Mouse (Mus musculus) gastrocnemius, adult 8-10 months (tissue): ENCODE results near the gene Ap1m2. TPM values are rescaled to one million over a fixed set of nuclear protein-coding genes. Genes with fewer than 3 reads are reported as not detected.
"Not testable (repeated sequence)": the region's sequence is repeated elsewhere in the genome, so short reads cannot be mapped to it uniquely, and the experiment has no call there.

ENCODE experiments used
- DNase-seq, 2 experiments: peaks; one replicate each; pipeline ENCODE4 v3.0.0; 2022; ENCODE audit warnings: low spot score in 2 of 2
- total RNA-seq, 4 experiments: library from RNA; stranded (reverse); gene quantifications; 2 replicates each; pipeline ENCODE4 v1.2.4; 2022

Gene Ap1m2
- total RNA-seq, 4 experiments from 2014 or later = not detected

DNA sequence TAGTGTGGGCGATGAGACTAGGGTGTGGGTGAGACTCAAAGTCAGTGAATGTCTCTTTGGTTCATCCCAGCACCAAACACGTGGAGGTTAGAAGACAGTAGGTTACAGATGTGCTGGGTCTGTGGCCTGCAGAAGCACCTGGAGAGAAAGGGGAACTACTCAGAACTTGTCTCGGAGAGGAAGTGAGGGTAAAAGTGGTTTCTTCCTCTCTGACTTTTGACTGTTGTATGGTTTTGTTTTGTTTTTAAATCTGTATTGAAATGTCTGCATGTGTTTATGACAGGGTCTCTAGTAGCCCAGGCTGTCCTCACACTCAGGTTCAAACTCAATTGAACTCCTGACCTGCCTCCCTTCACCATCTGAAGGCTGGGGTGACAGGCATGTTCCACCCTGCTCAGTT is 15.9 kb upstream of the Ap1m2 start:
- DNase-seq = no peak

DNA sequence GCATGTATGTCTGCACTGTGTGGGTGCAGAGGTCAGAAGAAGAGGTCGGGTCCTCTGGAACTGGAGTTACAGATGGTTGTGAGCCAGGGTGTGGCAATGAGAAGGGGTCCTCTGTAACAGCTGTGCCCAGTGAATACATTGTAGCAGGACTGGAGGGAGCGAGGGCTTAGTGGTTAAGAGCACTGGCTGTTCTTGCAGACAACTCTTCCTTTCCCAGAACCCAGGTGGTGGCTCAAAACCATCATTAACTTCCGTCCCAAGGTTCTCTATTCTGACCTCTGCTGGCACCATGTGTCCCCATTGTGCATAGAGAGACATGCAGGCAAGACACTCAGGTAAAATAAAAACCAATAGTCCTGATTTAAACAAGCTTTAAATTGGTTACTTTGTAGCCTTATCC is 15.4 kb upstream of the Ap1m2 start:
- no peak for DNase-seq

DNA sequence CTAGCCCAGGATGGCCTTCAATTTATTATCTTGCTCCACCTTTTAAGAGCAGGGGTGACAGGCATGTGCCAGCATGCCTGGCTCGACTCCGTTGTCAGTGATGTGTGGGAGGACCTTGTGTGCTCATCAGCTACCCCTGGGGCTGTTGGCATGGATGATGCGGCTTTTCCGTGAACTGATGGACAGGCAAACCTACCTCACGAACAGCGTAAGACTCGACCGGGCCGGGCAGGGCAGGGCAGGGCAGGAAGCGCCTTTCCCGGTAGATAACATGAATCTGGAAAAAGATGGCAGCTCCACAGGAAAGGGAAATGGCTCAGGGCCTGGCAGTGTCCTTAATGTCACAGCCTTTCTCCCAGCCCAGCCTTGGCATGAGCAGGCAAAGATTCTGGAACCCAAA is 12.1 kb upstream of the Ap1m2 start:
- no peak for DNase-seq

DNA sequence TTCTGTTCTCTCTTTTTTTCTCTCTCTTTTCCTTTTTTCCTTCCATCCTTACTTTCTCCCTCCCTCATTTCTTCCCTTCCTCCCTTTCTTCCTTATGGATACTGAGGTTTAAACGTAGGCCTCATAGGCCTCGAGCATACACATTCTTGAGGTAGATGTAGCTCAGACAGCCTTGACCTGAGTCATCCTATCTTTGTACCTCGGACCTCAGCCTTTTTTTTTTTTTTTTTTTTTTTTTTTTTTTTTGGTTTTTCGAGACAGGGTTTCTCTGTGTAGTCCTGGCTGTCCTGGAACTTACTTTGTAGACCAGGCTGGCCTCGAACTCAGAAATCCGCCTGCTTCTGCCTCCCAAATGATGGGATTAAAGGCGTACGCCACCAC is 10.8 kb upstream of the Ap1m2 start:
- not testable (repeated sequence) for DNase-seq

DNA sequence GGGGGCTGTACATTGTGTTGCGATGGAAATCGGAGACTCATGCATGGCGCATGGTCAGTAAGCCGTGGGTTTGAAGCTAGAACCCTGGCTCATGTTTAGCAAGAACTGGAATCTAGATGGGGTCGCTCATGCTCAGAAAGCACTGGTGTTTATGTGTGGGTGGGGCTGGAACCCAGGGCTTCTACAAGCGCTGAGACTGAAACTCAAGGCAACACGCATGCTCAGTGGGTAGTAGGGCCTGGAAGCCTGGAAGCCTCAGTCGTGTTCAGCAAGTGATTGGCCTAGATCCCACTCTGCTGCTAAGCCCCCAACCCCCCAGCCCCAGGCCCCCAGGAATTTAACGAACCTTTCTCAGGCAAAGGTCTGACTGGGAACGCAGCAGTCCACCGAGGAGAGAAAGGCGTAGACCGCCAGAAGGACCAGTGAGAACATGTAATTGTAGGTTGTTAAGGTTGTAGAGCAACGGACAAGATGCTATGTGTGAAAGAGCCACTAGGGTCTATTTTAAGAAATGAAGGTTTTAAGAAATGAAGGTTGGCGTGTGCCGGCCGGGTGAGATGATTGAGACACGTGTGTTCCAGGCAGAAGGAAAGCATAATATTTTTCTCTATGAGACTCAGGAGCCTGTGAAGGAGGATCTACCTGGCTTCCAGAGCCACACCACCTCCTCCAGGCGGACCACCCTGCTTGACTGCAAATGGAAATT is 10.2 kb upstream of the Ap1m2 start:
- no peak for DNase-seq

DNA sequence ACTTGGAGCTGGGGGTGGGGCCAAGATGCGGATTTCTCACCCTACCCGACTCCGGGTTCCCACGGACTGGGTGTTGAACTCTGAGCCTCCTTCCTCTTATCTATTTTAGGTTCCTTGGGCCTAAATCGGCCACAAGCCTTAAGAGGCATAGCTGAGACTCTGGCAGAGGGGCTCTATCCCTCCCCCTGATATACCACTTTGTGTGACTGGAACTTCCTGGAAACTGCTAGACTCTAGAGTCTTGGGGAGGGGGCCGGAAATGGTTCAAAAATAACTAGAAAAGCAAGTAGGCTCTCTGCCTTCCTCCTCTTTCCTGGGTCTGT is 9.3 kb upstream of the Ap1m2 start:
- no peak for DNase-seq

DNA sequence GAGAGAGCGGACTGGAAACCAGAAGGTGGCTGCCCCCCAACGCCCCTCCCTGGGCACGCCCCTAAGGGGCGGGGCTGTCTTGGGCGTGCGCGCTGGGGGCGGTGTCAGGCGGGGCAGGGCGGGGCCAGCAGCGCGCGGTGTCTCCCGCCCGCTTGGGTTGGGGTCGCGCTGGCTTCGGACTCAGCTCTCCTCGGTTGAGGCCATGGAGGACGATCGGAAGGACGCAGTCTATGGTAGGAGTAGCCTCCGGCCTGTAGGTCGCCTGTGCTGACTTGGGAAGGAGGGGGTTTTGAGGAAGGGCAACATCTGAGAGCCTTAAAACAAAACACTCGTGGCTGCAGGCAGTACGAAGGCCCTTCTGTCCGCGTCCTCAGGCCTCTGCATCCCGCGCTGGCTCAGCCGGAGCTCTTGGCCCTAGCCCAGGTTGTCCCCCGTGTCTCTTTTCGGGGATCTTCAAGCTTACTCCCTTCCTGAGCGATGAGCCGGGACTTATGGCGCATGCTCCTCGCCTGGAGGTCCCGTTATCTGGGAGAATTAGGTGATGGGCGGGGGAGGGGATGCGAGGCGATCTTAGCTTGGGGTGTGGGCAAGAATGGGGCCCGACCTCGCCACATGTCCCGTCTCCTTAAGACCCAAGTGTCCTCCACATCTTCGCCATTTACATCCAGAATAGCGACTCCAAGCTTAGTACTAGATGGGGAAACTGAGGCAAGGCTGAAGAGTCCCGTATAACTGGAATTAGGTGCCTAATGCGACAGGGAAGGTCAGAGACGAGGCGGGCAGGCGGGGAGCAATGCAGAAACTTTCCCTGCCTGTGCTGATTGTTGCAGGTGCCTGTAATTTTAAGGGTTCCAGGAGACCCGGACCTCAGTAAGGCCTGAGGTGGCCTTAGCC is 8.7 kb upstream of the Ap1m2 start, which contains the start of gene Slc44a2:
TSS of gene Slc44a2 (plus strand) at position 80 of the 894 bp plus-strand sequence.
- peak; percentile 75 to 76 for DNase-seq

DNA sequence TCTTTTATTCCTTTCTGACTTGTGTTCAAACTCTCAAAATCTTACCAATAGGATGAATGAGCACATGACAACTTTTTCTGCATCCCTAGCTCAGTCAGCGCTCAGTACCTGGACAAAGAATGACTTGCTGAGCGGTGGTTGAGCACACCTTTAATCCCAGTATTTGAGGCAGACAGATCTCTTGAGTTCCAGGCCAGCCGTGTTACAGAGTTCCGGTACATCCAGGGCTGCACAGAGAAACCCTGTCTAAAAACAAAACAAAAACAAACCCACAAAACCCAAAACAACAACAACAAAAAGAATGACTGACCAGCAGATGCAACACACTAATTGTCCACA is 8.1 kb upstream of the Ap1m2 start:
- no peak for DNase-seq

DNA sequence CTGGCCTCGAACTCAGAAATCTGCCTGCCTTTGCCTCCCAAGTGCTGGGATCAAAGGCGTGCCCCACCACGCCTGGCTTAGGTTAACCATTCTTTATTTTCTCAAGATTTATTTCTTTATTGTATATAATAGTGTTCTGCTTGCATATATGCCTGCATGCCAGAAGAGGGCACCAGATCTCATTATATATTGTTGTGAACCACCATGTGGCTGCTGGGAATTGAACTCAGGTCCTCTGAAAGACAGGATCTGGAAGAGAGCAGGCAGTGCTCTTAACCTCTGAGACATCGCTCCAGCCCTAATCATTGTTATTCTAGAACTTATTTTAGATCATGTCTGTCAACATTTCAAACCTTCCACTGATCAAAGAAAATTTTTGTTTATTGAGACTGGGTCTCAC is 7.4 kb upstream of the Ap1m2 start:
- no peak for DNase-seq

DNA sequence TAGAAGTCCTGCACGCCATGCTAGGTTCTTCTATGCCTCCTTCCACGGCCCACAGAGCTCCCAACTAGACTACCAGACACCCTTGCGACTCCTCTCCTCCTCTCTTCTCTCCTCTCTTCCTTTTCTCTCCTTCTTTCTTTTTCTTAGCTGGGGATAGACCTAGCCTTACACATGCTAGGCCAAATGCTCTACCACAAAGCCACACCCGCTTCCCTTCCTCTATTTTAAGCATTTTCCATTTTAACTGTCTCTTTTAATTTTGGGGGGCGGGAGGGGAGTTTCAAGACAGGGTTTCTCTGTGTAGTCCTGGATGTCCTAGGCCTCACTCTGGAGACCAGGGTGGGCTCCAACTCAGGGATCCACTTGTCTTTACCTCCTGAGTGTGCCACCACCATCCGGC is 6.7 kb upstream of the Ap1m2 start:
- no peak for DNase-seq

DNA sequence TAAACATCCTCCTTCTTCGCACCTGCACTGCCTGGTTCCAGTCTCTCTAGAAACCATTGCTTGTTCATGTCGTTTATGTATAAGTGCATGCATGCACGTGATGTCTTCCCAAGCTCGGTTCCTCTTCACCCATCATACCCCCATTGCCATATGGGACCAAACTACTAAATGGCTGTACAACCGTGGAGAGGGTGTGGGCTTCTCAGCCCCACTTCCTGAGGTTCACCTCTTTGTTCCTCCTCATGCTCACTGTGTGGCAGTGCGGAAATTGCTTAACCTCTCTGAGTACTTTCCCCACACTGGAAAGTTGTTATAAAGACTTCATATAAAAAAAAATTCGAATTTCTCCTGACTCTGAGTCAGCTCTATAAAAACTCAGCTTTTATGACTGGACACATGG is 4.6 kb upstream of the Ap1m2 start:
- no peak for DNase-seq

DNA sequence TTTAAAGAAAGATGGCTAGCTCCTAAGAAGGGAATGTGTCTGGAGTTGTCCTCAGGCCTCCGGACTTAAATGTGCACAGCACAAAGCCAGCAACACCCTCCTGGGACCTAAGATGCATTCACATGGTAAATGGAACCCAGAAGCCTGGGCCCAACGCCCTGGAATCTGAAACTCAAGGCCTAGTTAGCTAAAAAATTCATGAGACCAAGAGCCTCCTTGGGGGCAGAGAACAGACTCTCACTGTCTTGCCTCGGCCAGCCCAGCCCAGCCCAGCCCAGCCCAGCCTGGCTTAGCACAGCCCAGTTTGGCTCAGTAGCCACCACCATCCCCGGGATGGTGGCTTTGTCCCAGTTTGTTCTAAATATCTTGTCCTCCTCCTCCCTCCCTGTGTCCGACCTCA is 3.3 kb upstream of the Ap1m2 start:
- DNase-seq = peak in 1 of 2 experiments; percentile 38

DNA sequence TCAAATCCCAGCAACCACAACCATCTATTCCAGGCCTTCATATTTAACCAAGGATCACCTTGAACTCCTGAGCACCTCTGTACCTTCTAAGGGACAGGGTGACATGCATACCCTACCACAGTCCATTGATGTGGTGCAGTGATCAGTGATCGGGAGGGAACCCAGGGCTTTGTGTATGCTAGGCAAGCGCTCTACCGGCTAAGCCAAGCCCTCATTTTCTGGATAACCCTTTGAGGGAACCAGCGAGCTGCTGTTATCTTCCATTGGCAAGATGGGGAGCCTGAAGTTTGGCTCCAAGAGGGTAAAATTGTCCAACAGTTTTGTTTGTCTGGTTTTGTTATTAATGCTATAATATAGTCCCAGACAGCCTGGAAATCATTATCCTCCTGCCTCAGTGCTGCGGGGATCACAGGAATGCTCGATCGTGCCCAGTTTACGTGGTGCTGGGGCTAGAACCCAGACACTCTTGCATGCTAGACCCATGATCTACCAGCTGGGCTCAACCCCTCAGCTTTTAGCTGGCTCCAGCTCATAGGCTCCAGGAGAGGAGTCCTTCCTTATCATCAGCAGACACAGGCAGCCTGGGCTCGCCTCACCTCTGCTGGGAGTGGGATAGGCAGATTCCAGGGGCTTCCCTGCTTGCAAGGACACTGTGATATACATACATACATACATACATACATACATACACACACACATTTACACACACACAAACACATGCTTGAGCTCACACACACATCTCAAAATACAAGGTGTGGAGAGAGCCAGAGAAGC is 2.4 kb upstream of the Ap1m2 start:
- DNase-seq = no peak

DNA sequence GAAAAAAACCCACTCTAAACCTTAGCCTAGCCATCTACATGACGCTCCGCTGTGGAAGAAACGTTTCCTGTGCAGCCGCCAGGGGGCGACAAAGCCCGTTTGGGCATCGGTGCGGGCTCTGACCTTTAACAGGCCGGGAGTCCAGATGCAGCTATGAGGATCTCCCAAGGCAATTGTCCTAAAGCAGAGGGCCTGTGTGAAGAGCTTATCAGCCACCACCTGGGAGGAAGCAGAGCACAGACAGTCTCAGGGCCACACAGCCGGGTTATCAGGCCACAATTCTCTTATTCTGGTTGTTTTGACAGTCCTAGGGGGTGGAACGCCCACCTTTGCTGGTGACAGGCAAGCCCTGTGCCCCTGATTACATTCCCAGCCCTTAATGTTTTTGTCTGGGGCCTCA is 1.3 kb upstream of the Ap1m2 start:
- DNase-seq = peak; percentile 65 to 73

DNA sequence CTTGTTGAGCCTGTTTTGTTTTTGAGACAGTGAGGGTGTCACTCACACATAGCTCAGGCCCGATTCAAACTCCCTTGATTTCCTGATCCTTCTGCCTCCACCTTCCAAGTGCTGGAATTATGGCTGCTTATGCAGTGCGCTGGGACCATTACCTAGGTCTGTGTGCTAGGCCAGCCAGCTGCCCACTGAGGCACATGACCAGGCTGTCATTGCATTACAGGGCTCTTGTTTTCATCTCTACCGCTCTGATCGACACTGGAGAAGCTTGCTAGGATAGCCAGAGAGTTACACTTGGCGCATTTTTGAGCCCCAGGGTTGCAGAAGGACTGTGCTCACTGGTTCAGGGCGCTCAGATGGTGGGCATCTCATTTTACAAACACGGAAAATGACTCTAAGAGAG is 442 bp downstream of the Ap1m2 start:
- DNase-seq = no peak

DNA sequence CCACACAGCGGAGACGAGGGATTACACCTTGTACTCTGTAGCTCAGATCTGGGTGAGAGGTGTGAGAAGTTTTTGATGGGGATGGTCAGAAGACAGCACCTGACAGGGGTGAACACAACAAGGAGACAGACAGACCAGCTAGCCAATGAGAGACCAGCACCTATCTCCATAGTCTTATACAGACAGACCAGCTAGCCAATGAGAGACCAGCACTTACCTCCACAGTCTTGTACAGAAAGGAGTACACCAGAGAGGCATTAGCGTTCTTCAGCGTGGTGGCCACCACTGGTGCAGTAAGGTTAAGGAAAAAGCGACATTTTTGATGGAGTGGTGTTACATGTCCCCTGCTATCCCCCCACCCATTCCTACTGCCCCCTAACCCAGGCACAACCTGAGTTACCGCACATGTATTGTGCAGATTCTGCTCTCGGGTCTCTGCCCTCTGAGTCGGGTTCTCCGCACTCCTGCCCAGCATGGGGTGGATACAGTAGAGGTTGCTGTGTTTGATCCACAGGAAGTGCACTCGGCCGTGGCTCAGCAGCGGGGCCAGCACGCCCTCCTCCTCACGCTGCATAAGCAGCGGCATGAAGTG is 2.9 kb downstream of the Ap1m2 start:
- no peak for DNase-seq

DNA sequence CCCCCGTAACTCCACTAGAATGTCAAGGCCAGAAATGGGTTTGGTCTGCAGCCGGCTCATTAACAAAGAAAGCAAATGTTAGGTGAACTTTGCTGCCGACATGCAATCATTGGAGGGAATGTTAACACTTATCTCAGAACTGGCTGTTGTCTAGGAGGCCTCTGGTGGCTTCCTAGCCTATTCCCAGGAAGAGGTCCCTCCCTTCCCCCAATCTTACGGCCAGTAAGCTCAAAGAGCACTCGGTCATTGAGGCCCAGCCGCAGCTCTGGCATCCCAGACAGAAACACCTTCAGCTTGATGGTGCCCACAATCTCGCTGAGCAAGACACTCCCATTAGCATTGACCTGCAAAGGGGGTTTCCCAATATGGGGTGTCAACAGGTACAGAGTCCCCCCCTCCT is 7.1 kb downstream of the Ap1m2 start:
- DNase-seq = no peak

DNA sequence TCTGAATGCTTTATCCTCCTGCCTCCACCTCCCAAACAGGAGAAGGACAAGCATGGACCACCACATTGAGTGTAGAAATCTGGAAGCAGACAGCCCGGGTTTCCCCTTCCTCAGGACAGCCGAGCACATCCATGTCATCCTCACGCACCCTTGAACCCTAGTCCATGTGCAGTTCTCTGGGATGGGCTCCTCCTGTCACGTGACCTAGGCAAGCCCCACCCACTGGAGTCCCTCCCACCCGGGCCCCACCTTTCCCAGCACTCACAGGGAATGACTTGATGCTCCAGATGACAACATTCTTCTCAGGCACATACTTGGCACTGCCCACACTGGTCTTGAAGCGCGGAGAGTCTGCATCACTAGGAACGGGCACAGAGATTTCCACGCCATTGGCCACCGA is 13.1 kb downstream of the Ap1m2 start:
- no peak for DNase-seq

DNA sequence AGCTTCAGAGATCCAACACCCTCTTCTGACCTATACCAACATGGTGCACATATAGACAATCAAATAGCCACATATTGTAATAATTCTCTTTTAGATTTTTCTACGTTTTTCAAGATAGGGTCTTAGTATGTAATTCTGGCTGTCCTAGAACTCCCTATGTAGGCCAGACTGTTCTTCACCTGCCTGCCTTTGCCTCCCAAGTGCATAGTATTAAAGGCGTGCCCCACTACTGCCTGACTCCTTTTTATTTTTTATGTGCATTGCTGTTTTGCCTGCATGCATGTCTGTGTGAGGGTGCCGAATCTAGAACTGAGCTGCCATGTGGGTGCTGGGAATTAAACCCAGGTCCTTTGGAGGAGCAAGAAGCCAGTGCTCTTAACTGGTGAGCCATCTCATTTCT is 19.9 kb downstream of the Ap1m2 start:
- DNase-seq = no peak

DNA sequence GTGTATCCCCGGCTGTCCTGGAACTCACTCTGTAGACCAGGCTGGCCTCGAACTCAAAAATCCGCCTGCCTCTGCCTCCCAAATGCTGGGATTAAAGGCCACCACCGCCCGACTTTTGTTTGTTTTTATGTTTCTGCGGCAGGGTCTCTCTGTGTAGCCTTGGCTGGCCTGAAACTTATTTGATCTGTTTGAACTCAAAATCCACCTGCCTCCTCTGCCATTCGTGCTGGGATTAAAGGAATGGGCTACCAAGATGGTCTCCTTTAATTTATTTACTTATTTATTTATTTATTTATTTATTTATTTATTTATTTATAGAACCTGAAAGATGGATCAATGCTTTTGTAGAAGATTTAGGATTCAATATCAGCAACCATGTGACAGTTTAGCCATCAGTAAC is 20.3 kb downstream of the Ap1m2 start:
- DNase-seq = not testable (repeated sequence)

DNA sequence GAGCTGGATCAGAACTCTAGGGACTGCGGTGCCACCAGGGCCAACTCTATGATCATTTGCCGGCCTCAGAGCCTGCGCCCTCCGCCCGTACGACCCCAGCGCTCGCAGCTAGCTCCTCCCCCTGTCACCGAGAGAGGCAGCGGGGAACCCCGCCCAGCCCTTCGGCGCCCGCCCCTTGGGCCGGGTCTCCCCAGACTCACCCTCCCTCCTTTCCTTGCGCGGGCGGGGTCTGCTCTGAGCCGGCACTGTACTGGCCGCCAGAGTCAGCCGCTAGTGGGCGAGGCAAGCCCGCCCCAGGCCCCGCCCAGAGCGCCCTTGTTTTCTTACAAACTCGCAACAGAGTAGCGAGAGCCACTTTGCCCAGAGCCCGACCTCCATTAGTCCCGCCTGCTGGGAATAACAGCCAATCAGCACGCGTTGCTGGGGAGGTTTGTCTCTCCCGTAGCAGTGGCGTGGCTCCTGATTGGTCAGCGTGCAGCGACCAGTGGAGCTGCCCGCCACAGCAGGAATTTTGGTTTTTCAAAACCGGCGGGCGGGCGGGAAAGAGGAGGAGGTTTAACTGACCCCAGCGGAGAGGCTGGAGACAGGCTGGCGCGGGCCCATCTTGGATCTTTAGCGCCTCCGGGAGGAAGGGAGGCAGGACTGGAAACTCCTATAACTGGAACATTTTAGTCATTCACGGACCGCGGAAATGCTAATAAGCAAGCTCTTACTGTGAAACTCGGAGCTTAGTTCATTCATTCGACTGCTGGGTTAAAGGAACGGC is 20.9 kb downstream of the Ap1m2 start, which contains the start of gene Cdkn2d:
TSS of gene Cdkn2d (minus strand) at position 386 of the 766 bp plus-strand sequence.
- DNase-seq = peak; percentile 100
